Mouse (Mus musculus): Measurements from ENCODE around the gene Zfp90. TPM values are rescaled to one million over a fixed set of nuclear protein-coding genes. Genes with fewer than 3 reads are reported as not detected.
"Not testable (repeated sequence)": the region's sequence is repeated elsewhere in the genome, so short reads cannot be mapped to it uniquely, and the experiment has no call there.

Gene Zfp90
- total and polyA plus RNA-seq, 3 experiments = 1.8 to 3.8 (median 2.7) TPM

DNA sequence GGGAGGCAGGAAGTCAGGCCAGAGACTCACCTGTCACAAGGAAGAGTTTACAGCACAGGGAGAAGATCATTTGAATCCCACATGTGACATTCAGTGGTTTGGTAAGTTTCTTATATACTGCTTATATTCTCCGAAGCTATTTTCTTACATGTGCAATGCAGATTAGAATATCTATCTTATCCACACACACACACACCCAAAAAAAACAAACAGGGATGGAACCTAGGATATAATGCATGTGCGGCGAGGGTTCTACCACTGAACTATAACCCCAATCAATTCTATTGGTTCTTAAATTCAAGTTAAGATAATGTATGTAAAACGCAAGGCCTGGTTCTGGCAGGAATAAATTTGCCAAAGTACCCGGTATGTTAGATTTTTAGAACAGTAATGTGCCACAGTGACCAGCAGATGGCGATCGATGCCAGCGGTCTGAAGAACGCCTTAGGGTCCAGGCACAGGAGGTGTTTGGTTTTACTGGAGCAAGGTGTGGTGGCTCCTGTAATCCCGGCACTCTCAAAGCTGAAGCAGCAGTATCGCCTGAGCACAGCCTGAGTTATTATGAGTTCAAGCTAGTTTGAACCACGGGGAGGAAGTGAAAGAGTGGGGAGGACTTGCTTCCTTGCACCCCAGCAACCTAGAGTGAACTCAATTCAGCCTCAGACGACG is 3.2 kb upstream of the Zfp90 start:
- WGBS = 10% methylated on average over 14 of the region's 14 CpGs
- intact Hi-C loops (cut with DNase I) = loop anchor here (5.0 kb wide), 1 partner anchor 235 kb away; no protein-coding TSS in a partner anchor
- DNase-seq = peak; percentile 53 to 61

GRCm38 (mm10) chr8:106417692-106418091 is 2.6 kb downstream of the Zfp90 start:
- intact Hi-C loops (cut with DNase I) = no loop called here

More for the DNA sequence above, 3.2 kb upstream of the Zfp90 start:
- Histone ChIP-seq H3K36me3 (ENCODE audit: control insufficient read depth, insufficient read depth, low read length) (no peaks in the 10 kb centered on the region), H3K27me3 (ENCODE audit: control insufficient read depth, insufficient read depth, low read length) (no peaks in the 10 kb centered on the region), H3K4me1 (ENCODE audit: control insufficient read depth, insufficient read depth, low read length) (peaks cover 2% of the 10 kb centered on the region), H3K27ac (no peak overlapping the region), H3K79me2 (replicated peaks; ENCODE audit: control insufficient read depth, insufficient read depth, low read length) (no peaks in the 10 kb centered on the region), H3K4me3 (no peak overlapping the region), H3K9ac (ENCODE audit: low read depth, low read length) (peak overlapping the region; percentile 1; the same call in 1 of the 2 replicates)
- TF ChIP-seq CTCF (IDR thresholded peaks at IDR 0.05) (peak; percentile 94), EP300 (IDR thresholded peaks at IDR 0.05; ENCODE audit: insufficient read depth, low read depth, low read length) (0 out of 2 replicates have a peak, but pooled peaks have one; percentile 10), POLR2A (IDR thresholded peaks at IDR 0.05; ENCODE audit: insufficient read depth, low read depth, low read length) (no peak)

GRCm38 (mm10) chr8:106431088-106431487 is 16.0 kb downstream of the Zfp90 start:
- Histone ChIP-seq H3K9ac (ENCODE audit: low read depth, low read length) (no peak overlapping the region), H3K4me3 (no peak overlapping the region), H3K79me2 (replicated peaks; ENCODE audit: control insufficient read depth, insufficient read depth, low read length) (no peaks in the 10 kb centered on the region), H3K27ac (no peak overlapping the region), H3K36me3 (ENCODE audit: control insufficient read depth, insufficient read depth, low read length) (no peaks in the 10 kb centered on the region), H3K27me3 (ENCODE audit: control insufficient read depth, insufficient read depth, low read length) (no peaks in the 10 kb centered on the region; the same call in 1 of the 2 replicates), H3K4me1 (ENCODE audit: control insufficient read depth, insufficient read depth, low read length) (no peaks in the 10 kb centered on the region)
- WGBS = 31% methylated on average over 12 of the region's 12 CpGs
- intact Hi-C loops (cut with DNase I) = no loop called here
- DNase-seq = no peak
- no peak for TF ChIP-seq POLR2A (IDR thresholded peaks at IDR 0.05; ENCODE audit: insufficient read depth, low read depth, low read length)
- TF ChIP-seq CTCF (IDR thresholded peaks at IDR 0.05) = no peak
- no peak for TF ChIP-seq EP300 (IDR thresholded peaks at IDR 0.05; ENCODE audit: insufficient read depth, low read depth, low read length)

More at GRCm38 (mm10) chr8:106417692-106418091, 2.6 kb downstream of the Zfp90 start:
- Histone ChIP-seq H3K4me1 (ENCODE audit: control insufficient read depth, insufficient read depth, low read length) (no peaks in the 10 kb centered on the region), H3K9ac (ENCODE audit: low read depth, low read length) (no peak overlapping the region), H3K79me2 (replicated peaks; ENCODE audit: control insufficient read depth, insufficient read depth, low read length) (no peaks in the 10 kb centered on the region), H3K27me3 (ENCODE audit: control insufficient read depth, insufficient read depth, low read length) (no peaks in the 10 kb centered on the region), H3K36me3 (ENCODE audit: control insufficient read depth, insufficient read depth, low read length) (no peaks in the 10 kb centered on the region; the same call in 1 of the 2 replicates), H3K27ac (no peak overlapping the region), H3K4me3 (no peak overlapping the region)
- TF ChIP-seq EP300 (IDR thresholded peaks at IDR 0.05; ENCODE audit: insufficient read depth, low read depth, low read length) (no peak), POLR2A (IDR thresholded peaks at IDR 0.05; ENCODE audit: insufficient read depth, low read depth, low read length) (no peak), CTCF (IDR thresholded peaks at IDR 0.05) (no peak)
- no peak for DNase-seq
- WGBS = 95% methylated on average over 5 of the region's 5 CpGs

- TF ChIP-seq CTCF (IDR thresholded peaks at IDR 0.05) = 0 out of 2 replicates have a peak, but pooled peaks have one; percentile 8
- WGBS = 50% methylated on average over 10 of the region's 10 CpGs
- intact Hi-C loops (cut with DNase I) = loop anchor here (2.0 kb wide), 1 partner anchor 103 kb away; no protein-coding TSS in a partner anchor
Observed at GRCm38 (mm10) chr8:106431952-106432351, 16.8 kb downstream of the Zfp90 start.

DNA sequence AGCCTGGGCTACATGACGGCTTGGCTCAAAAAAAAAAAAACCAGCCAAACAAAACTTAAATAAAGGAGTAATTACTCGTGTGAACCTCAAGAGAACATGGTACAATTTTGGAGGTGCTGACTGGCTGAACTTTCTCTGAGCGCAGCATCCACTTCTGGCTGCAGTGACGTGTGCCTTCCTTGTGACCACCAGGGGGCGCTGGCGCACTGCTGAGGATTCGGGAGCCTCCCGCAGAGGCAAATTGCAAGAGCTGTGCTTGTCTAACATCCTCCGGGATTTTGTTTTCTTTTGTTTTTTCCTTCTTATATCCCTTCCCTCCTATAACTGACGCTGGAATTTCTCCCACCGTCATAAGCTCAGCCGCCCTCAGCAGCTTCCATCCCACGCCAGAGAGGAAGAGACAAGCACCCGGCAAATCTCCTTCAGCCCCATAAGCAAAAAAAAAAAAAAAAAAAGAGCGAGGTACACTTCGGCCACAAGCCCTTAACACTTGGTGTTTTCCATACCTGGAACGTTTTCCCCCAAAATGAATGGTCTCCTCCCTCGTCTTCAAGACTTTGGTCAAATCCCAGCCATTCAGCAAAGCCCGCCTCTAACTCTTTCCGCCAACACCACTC is 17.9 kb downstream of the Zfp90 start:
- Histone ChIP-seq H3K9ac (ENCODE audit: low read depth, low read length) (no peak overlapping the region), H3K27ac (no peak overlapping the region)

More at GRCm38 (mm10) chr8:106431952-106432351, 16.8 kb downstream of the Zfp90 start:
- not testable (repeated sequence) for H3K4me1 ChIP-seq (ENCODE audit: control insufficient read depth, insufficient read depth, low read length); H3K27me3 ChIP-seq (ENCODE audit: control insufficient read depth, insufficient read depth, low read length); H3K4me3 ChIP-seq; H3K27ac ChIP-seq; DNase-seq; H3K79me2 ChIP-seq (replicated peaks; ENCODE audit: control insufficient read depth, insufficient read depth, low read length); H3K9ac ChIP-seq (ENCODE audit: low read depth, low read length); H3K36me3 ChIP-seq (ENCODE audit: control insufficient read depth, insufficient read depth, low read length)

DNA sequence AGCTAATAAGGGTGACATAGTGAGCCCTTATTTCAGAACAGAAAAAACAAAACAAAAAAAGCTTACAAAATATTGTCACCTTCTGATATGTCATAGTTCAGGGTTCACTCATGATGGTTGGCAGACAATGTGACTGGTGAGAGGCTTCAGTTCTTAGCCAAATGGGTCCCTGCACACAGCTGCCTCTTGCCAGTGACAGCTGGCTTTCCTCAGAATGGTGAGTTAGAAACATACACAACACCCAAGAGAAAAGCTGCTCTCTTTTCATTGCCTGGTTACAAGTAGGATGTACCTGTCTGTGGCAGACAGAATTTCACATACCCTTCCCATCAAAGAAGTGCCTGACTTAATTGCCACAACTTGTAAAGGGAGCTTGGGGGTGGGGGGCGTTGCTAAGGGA is 18.5 kb downstream of the Zfp90 start:
- Histone ChIP-seq H3K36me3 (ENCODE audit: control insufficient read depth, insufficient read depth, low read length) (no peaks in the 10 kb centered on the region), H3K27me3 (ENCODE audit: control insufficient read depth, insufficient read depth, low read length) (no peaks in the 10 kb centered on the region; the same call in 1 of the 2 replicates), H3K27ac (no peak overlapping the region), H3K79me2 (replicated peaks; ENCODE audit: control insufficient read depth, insufficient read depth, low read length) (no peaks in the 10 kb centered on the region), H3K4me1 (ENCODE audit: control insufficient read depth, insufficient read depth, low read length) (no peaks in the 10 kb centered on the region), H3K4me3 (no peak overlapping the region), H3K9ac (ENCODE audit: low read depth, low read length) (no peak overlapping the region)
- intact Hi-C loops (cut with DNase I) = loop anchor here (1.0 to 2.0 kb wide), 2 partner anchors 101 to 214 kb away; no protein-coding TSS in a partner anchor
- 67% methylated on average over 1 of the region's 1 CpGs for WGBS
- TF ChIP-seq POLR2A (IDR thresholded peaks at IDR 0.05; ENCODE audit: insufficient read depth, low read depth, low read length) = no peak
- no peak for DNase-seq

More for the DNA sequence above, 17.9 kb downstream of the Zfp90 start:
- Histone ChIP-seq H3K4me1 (ENCODE audit: control insufficient read depth, insufficient read depth, low read length) (no peaks in the 10 kb centered on the region), H3K36me3 (ENCODE audit: control insufficient read depth, insufficient read depth, low read length) (no peaks in the 10 kb centered on the region), H3K79me2 (replicated peaks; ENCODE audit: control insufficient read depth, insufficient read depth, low read length) (no peaks in the 10 kb centered on the region), H3K4me3 (peak overlapping the region; percentile 28; the same call in 1 of the 2 replicates), H3K27me3 (ENCODE audit: control insufficient read depth, insufficient read depth, low read length) (no peaks in the 10 kb centered on the region; the same call in 1 of the 2 replicates)
- TF ChIP-seq EP300 (IDR thresholded peaks at IDR 0.05; ENCODE audit: insufficient read depth, low read depth, low read length) (peak; percentile 71; the same call in 1 of the 2 replicates), CTCF (IDR thresholded peaks at IDR 0.05) (no peak; the same call in 1 of the 2 replicates)
- intact Hi-C loops (cut with DNase I) = loop anchor here (1.0 to 2.0 kb wide), 2 partner anchors 102 to 214 kb away; no protein-coding TSS in a partner anchor
- DNase-seq = peak; percentile 81 to 86
- 8% methylated on average over 20 of the region's 20 CpGs for WGBS

Data from heart, adult 2 months (tissue).